Mouse (Mus musculus): ENCODE data around the gene Bcl10. TPM values are rescaled to one million over a fixed set of nuclear protein-coding genes. Genes with fewer than 3 reads are reported as not detected.

Bcl10 gene
- total and polyA plus RNA-seq, 2 experiments from 2014 or later, result 16.1 to 32.7 TPM

- ATAC-seq (ENCODE audit: insufficient read depth, low read depth), result peak; percentile 81
Observed at GRCm38 (mm10) chr3:145899832-145900231, 22.8 kb upstream of the Bcl10 start.

GRCm38 (mm10) chr3:145903530-145903929 is 19.1 kb upstream of the Bcl10 start:
- Histone ChIP-seq H3K9ac (replicated peaks; ENCODE audit: low read depth, low read length) (no peak overlapping the region), H3K4me3 (ENCODE audit: low read depth, low read length) (no peak overlapping the region), H3K9me3 (replicated peaks; ENCODE audit: control insufficient read depth, low read length) (no peaks in the 10 kb centered on the region), H3K36me3 (replicated peaks; ENCODE audit: control insufficient read depth, insufficient read depth, low read length) (no peaks in the 10 kb centered on the region), H3K27ac (ENCODE audit: low read depth) (no peak overlapping the region), H3K27me3 (ENCODE audit: control insufficient read depth, insufficient read depth, low read length) (no peaks in the 10 kb centered on the region), H3K4me2 (ENCODE audit: low read depth, low read length) (no peak overlapping the region), H3K4me1 (ENCODE audit: control insufficient read depth, insufficient read depth) (peaks cover 18% of the 10 kb centered on the region)
- 94% methylated on average over 8 of the region's 8 CpGs for WGBS
- ATAC-seq (ENCODE audit: insufficient read depth, low read depth) (no peak), DNase-seq (ENCODE audit: low spot score) (no peak)
- TF ChIP-seq EP300 (IDR thresholded peaks at IDR 0.05; ENCODE audit: low read depth), result no peak
- no peak for TF ChIP-seq CTCF (IDR thresholded peaks at IDR 0.05; ENCODE audit: low read depth)

More at GRCm38 (mm10) chr3:145899832-145900231, 22.8 kb upstream of the Bcl10 start:
- TF ChIP-seq CTCF (IDR thresholded peaks at IDR 0.05; ENCODE audit: low read depth) (no peak), EP300 (IDR thresholded peaks at IDR 0.05; ENCODE audit: low read depth) (peak; percentile 59; the same call in 1 of the 2 replicates)
- Histone ChIP-seq H3K4me1 (ENCODE audit: control insufficient read depth, insufficient read depth) (peaks cover 30% of the 10 kb centered on the region), H3K4me2 (ENCODE audit: low read depth, low read length) (no peak overlapping the region; the same call in 1 of the 2 replicates), H3K9me3 (replicated peaks; ENCODE audit: control insufficient read depth, low read length) (no peaks in the 10 kb centered on the region), H3K27me3 (ENCODE audit: control insufficient read depth, insufficient read depth, low read length) (no peaks in the 10 kb centered on the region), H3K4me3 (ENCODE audit: low read depth, low read length) (no peak overlapping the region), H3K36me3 (replicated peaks; ENCODE audit: control insufficient read depth, insufficient read depth, low read length) (no peaks in the 10 kb centered on the region), H3K9ac (replicated peaks; ENCODE audit: low read depth, low read length) (no peak overlapping the region), H3K27ac (ENCODE audit: low read depth) (peak overlapping the region; percentile 85)
- WGBS, result 43% methylated on average over 8 of the region's 8 CpGs
- DNase-seq (ENCODE audit: low spot score), result peak; percentile 61

- DNase-seq (ENCODE audit: low spot score) (peak; percentile 41), ATAC-seq (ENCODE audit: insufficient read depth, low read depth) (peak; percentile 36; the same call in 1 of the 2 replicates)
- TF ChIP-seq EP300 (IDR thresholded peaks at IDR 0.05; ENCODE audit: low read depth), result no peak
- TF ChIP-seq CTCF (IDR thresholded peaks at IDR 0.05; ENCODE audit: low read depth), result peak; percentile 74
- Histone ChIP-seq H3K36me3 (replicated peaks; ENCODE audit: control insufficient read depth, insufficient read depth, low read length) (no peaks in the 10 kb centered on the region), H3K9ac (replicated peaks; ENCODE audit: low read depth, low read length) (no peak overlapping the region), H3K27ac (ENCODE audit: low read depth) (no peak overlapping the region), H3K4me3 (ENCODE audit: low read depth, low read length) (no peak overlapping the region), H3K4me1 (ENCODE audit: control insufficient read depth, insufficient read depth) (peaks cover 3% of the 10 kb centered on the region; the same call in 1 of the 2 replicates), H3K27me3 (ENCODE audit: control insufficient read depth, insufficient read depth, low read length) (no peaks in the 10 kb centered on the region), H3K4me2 (ENCODE audit: low read depth, low read length) (peak overlapping the region; percentile 38), H3K9me3 (replicated peaks; ENCODE audit: control insufficient read depth, low read length) (no peaks in the 10 kb centered on the region)
- WGBS, result 44% methylated on average over 22 of the region's 22 CpGs
Observed at GRCm38 (mm10) chr3:145904850-145905776, 17.5 kb upstream of the Bcl10 start.

- no peak for DNase-seq (ENCODE audit: low spot score)
- no peak overlapping the region for H3K4me3 ChIP-seq (ENCODE audit: low read depth, low read length)
- H3K27ac ChIP-seq (ENCODE audit: low read depth), result no peak overlapping the region
- ATAC-seq (ENCODE audit: insufficient read depth, low read depth), result no peak
- H3K27me3 ChIP-seq (ENCODE audit: control insufficient read depth, insufficient read depth, low read length), result no peaks in the 10 kb centered on the region
- WGBS, result 85% methylated on average over 9 of the region's 9 CpGs
- H3K4me2 ChIP-seq (ENCODE audit: low read depth, low read length), result no peak overlapping the region
- no peaks in the 10 kb centered on the region for H3K36me3 ChIP-seq (replicated peaks; ENCODE audit: control insufficient read depth, insufficient read depth, low read length)
- H3K9ac ChIP-seq (replicated peaks; ENCODE audit: low read depth, low read length), result no peak overlapping the region
- H3K4me1 ChIP-seq (ENCODE audit: control insufficient read depth, insufficient read depth), result no peaks in the 10 kb centered on the region
- H3K9me3 ChIP-seq (replicated peaks; ENCODE audit: control insufficient read depth, low read length), result no peaks in the 10 kb centered on the region
- no peak for TF ChIP-seq EP300 (IDR thresholded peaks at IDR 0.05; ENCODE audit: low read depth)
- TF ChIP-seq CTCF (IDR thresholded peaks at IDR 0.05; ENCODE audit: low read depth), result no peak
Observed at GRCm38 (mm10) chr3:145906582-145906981, 16.0 kb upstream of the Bcl10 start.

GRCm38 (mm10) chr3:145912512-145912911 is 10.1 kb upstream of the Bcl10 start:
- no peak for ATAC-seq (ENCODE audit: insufficient read depth, low read depth)
- TF ChIP-seq EP300 (IDR thresholded peaks at IDR 0.05; ENCODE audit: low read depth) (no peak), CTCF (IDR thresholded peaks at IDR 0.05; ENCODE audit: low read depth) (no peak)
- Histone ChIP-seq H3K27ac (ENCODE audit: low read depth) (no peak overlapping the region), H3K9ac (replicated peaks; ENCODE audit: low read depth, low read length) (no peak overlapping the region), H3K9me3 (replicated peaks; ENCODE audit: control insufficient read depth, low read length) (no peaks in the 10 kb centered on the region), H3K27me3 (ENCODE audit: control insufficient read depth, insufficient read depth, low read length) (no peaks in the 10 kb centered on the region), H3K4me2 (ENCODE audit: low read depth, low read length) (no peak overlapping the region), H3K4me1 (ENCODE audit: control insufficient read depth, insufficient read depth) (0 out of 2 replicates have a peak, but pooled peaks cover 7% of the 10 kb centered on the region), H3K4me3 (ENCODE audit: low read depth, low read length) (no peak overlapping the region), H3K36me3 (replicated peaks; ENCODE audit: control insufficient read depth, insufficient read depth, low read length) (no peaks in the 10 kb centered on the region)
- DNase-seq (ENCODE audit: low spot score), result no peak
- 92% methylated on average over 7 of the region's 7 CpGs for WGBS

All from heart, postnatal 0 days (tissue).